Mouse (Mus musculus): ENCODE data around the gene Apobec1.

DNA sequence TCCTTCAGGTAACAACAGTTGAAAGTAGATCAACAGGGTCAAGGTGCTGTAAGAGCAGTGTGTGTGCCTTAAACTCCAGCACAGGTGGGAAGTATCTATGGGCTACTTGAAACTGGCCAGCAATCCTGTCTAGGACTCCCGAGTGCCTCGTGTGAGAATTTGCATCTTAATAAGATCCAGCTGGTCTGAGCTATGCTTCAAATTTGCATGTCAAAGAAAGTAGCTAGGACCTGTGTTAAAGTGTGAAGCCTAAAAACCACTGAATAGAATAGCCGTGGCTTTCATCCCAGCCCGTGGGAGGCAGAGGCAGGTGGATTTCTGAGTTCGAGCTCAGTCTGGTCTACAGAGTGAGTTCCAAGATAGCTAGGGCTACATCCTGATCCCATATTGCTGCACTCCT, 22.2 kb upstream of the Apobec1 start:
- no peak for TF ChIP-seq CTCF (IDR thresholded peaks at IDR 0.05)
- no peak for TF ChIP-seq EP300 (IDR thresholded peaks at IDR 0.05)
